Mouse (Mus musculus): ENCODE results near the gene Ccr1l1. TPM values are rescaled to one million over a fixed set of nuclear protein-coding genes. Genes with fewer than 3 reads are reported as not detected.

Gene Ccr1l1
- polyA plus RNA-seq, 1 experiment from 2014 or later = not detected

GRCm38 (mm10) chr9:123927281-123927960, 50.8 kb downstream of the Ccr1l1 start:
- POLR2A ChIA-PET = no interaction called here
- ATAC-seq (no peak), DNase-seq (ENCODE audit: low read depth, low spot score) (no peak)
- in situ Hi-C loops (cut with MboI; ENCODE audit: low pct_unique_long_range_greater_than_20kb) = no loop called here
- H3K27me3 ChIP-seq = no peaks in the 10 kb centered on the region
- no peak for TF ChIP-seq CTCF (IDR thresholded peaks at IDR 0.05)
- CTCF ChIA-PET = no interaction called here

Other genes starting within 250 kb of the Ccr1l1 start
- 0.06 TPM for gene Cxcr6, start 171.9 kb downstream of the Ccr1l1 start, polyA plus RNA-seq (2021)
- 22.6 TPM for gene Fyco1, start 126.5 kb downstream of the Ccr1l1 start, polyA plus RNA-seq (2021)
- 0.12 TPM for gene Xcr1, start 116.4 kb downstream of the Ccr1l1 start, polyA plus RNA-seq (2021)
- gene Ccr1, start 9.7 kb downstream of the Ccr1l1 start, polyA plus RNA-seq (2021) = not detected
- gene Ccr3, start 43.6 kb upstream of the Ccr1l1 start, polyA plus RNA-seq (2021) = not detected
- not detected for gene Ccr2, start 123.5 kb upstream of the Ccr1l1 start, polyA plus RNA-seq (2021)
- not detected for gene Ccr5, start 143.1 kb upstream of the Ccr1l1 start, polyA plus RNA-seq (2021)

Measured in Patski (cell line).